Mouse (Mus musculus): ENCODE measurements around the gene Siae.
A peak's percentile ranks its signal among the peaks of the same experiment; 100 is the strongest.

Gene Siae

GRCm38 (mm10) chr9:37554838-37555748, at the start of gene Siae:
Gene Siae (plus strand): TSS chr9:37555698.
- no peak for DNase-seq

- DNase-seq: no peak
Observed at GRCm38 (mm10) chr9:37506023-37506422, 49.5 kb upstream of the Siae start.

- no peak for DNase-seq
Observed at GRCm38 (mm10) chr9:37512097-37512496, 43.4 kb upstream of the Siae start.

- DNase-seq: no peak
Observed at GRCm38 (mm10) chr9:37514456-37514855, 41.0 kb upstream of the Siae start.

- no peak for DNase-seq
Observed at GRCm38 (mm10) chr9:37517467-37517866, 38.0 kb upstream of the Siae start.

GRCm38 (mm10) chr9:37518991-37519390, 36.5 kb upstream of the Siae start:
- DNase-seq: no peak

GRCm38 (mm10) chr9:37519995-37520394, 35.5 kb upstream of the Siae start:
- no peak for DNase-seq

GRCm38 (mm10) chr9:37525461-37525860, 30.0 kb upstream of the Siae start:
- no peak for DNase-seq

GRCm38 (mm10) chr9:37526443-37527395, 28.8 kb upstream of the Siae start:
- DNase-seq: peak; percentile 44

- DNase-seq: peak; percentile 89
Observed at GRCm38 (mm10) chr9:37527396-37528224, 27.9 kb upstream of the Siae start, which contains the start of gene Esam. Gene Esam (plus strand): TSS chr9:37528078.

GRCm38 (mm10) chr9:37528225-37528970, 27.1 kb upstream of the Siae start:
- DNase-seq: peak; percentile 38

GRCm38 (mm10) chr9:37530031-37530887, 25.2 kb upstream of the Siae start:
- DNase-seq: peak; percentile 88

- peak; percentile 90 for DNase-seq
Observed at GRCm38 (mm10) chr9:37530888-37531705, 24.4 kb upstream of the Siae start.

- no peak for DNase-seq
Observed at GRCm38 (mm10) chr9:37536851-37537250, 18.6 kb upstream of the Siae start.

- no peak for DNase-seq
Observed at GRCm38 (mm10) chr9:37537658-37538250, 17.7 kb upstream of the Siae start.

GRCm38 (mm10) chr9:37539170-37540025, 16.1 kb upstream of the Siae start, which contains the start of gene Vsig2:
Gene Vsig2 (plus strand): TSS chr9:37539255.
- no peak for DNase-seq

GRCm38 (mm10) chr9:37540226-37540625, 15.3 kb upstream of the Siae start:
- no peak for DNase-seq
